Mouse (Mus musculus) stomach, embryonic 14.5 days (tissue): ENCODE measurements around the gene Rbp7. TPM values are rescaled to one million over a fixed set of nuclear protein-coding genes. Genes with fewer than 3 reads are reported as not detected.
"Not testable (repeated sequence)": the region's sequence is repeated elsewhere in the genome, so short reads cannot be mapped to it uniquely, and the experiment has no call there.

Experiments used
- ATAC-seq: fragments of 200-750 bp; cut with Nextera tagmentation; 2 replicates; pipeline ENCODE4 v1.8.0; 2017; ENCODE audit warnings: low read depth, moderate TSS enrichment; ENCODE audit not compliant: insufficient number of reproducible peaks, insufficient read depth, low FRiP score
- H3K27ac ChIP-seq: fragments of 300-500 bp; sonication (generic); 2 replicates; pipeline ENCODE4 v1.5.1; 2014; ENCODE audit warnings: mild to moderate bottlenecking, low read length, moderate library complexity, mixed read lengths
- H3K27me3 ChIP-seq: fragments of 300-500 bp; sonication (generic); 2 replicates; pipeline ENCODE4 v1.6.1; 2014; ENCODE audit warnings: low read length, control low read depth, mixed read lengths; ENCODE audit not compliant: control insufficient read depth, insufficient read depth
- H3K36me3 ChIP-seq: fragments of 300-500 bp; sonication (generic); 2 replicates; pipeline ENCODE4 v1.6.1; 2014; ENCODE audit warnings: mild to moderate bottlenecking, control low read depth, low read length, moderate library complexity, mixed read lengths; ENCODE audit not compliant: control insufficient read depth, insufficient read depth
- H3K4me1 ChIP-seq: fragments of 300-500 bp; sonication (generic); 2 replicates; pipeline ENCODE4 v1.6.1; 2014; ENCODE audit warnings: low read length, control low read depth, mixed read lengths; ENCODE audit not compliant: control insufficient read depth, insufficient read depth
- H3K4me2 ChIP-seq: fragments of 300-500 bp; sonication (generic); replicated peaks from 2 replicates; pipeline ENCODE4 v1.6.1; 2014; ENCODE audit warnings: low read depth, low read length, control low read depth
- H3K4me3 ChIP-seq: fragments of 300-500 bp; sonication (generic); 2 replicates; pipeline ENCODE4 v1.5.1; 2014; ENCODE audit warnings: low read depth, low read length, control low read depth
- H3K9ac ChIP-seq: fragments of 300-500 bp; sonication (generic); replicated peaks from 2 replicates; pipeline ENCODE4 v1.6.1; 2014; ENCODE audit warnings: low read depth, mild to moderate bottlenecking, control low read depth, low read length, moderate library complexity, mixed read lengths
- H3K9me3 ChIP-seq: fragments of 300-500 bp; sonication (generic); 2 replicates; pipeline ENCODE4 v1.6.1; 2016; ENCODE audit warnings: low read depth, low read length, control low read depth; ENCODE audit not compliant: control insufficient read depth
- WGBS: fragments of 180-500 bp; shearing (Covaris S2); extraction: QIAGEN DNeasy Blood & Tissue Kit; methylation state at CpG from one replicate; pipeline ENCODE4 v1.1.7; 2014; 5-methylcytosine and 5-hydroxymethylcytosine counted together
- polyA plus RNA-seq: library from polyadenylated mRNA; unstranded; fragments of >200 nt; fragmentation: Nextera tagmentation; extraction: Ambion mirVana; gene quantifications from 2 replicates; pipeline ENCODE4 v1.2.1, GENCODE M21; 2014

Rbp7 gene
- polyA plus RNA-seq, 1 experiment from 2014 or later = 1.9 TPM

DNA sequence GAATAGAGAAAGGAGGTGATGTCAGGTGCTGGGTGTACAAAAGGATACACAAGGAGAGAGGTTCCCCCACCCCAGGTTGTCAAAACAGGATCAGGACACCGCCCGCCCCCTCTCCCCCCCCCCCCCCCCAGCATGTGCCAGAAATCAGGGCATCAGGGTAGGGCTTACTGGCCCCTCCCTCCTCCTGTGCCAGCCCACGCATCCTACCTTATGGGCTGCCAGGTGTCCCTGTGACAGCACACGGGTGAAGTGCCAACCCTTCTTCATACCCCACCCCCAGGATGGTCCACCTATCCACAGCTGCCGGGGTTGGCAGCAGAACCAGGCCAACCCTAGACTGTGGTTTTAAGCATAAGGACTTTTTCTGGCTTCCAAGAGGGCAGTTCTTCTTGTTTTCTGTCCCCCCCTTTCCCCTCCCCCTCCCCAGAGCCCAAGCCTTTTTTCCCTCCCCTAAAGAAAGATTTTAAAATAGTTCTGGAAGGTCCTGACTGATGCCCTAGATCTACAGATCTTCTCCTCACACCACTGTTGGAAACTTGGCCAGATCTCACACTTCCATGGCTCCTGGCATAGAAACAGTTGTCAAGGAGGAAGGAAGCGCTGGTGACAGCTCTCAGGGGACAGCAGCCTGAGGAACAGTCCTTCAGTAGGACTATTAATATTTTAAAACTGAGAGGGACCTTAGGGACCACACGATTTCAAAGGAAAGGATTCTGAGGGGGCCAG is 7.0 kb upstream of the Rbp7 start:
- Histone ChIP-seq H3K36me3 (no peaks in the 10 kb centered on the region), H3K4me2 (no peak overlapping the region), H3K27me3 (no peaks in the 10 kb centered on the region), H3K9ac (no peak overlapping the region), H3K4me3 (no peak overlapping the region), H3K27ac (no peak overlapping the region), H3K4me1 (no peaks in the 10 kb centered on the region), H3K9me3 (no peaks in the 10 kb centered on the region)
- WGBS = 67% methylated on average over 7 of the region's 7 CpGs
- no peak for ATAC-seq

DNA sequence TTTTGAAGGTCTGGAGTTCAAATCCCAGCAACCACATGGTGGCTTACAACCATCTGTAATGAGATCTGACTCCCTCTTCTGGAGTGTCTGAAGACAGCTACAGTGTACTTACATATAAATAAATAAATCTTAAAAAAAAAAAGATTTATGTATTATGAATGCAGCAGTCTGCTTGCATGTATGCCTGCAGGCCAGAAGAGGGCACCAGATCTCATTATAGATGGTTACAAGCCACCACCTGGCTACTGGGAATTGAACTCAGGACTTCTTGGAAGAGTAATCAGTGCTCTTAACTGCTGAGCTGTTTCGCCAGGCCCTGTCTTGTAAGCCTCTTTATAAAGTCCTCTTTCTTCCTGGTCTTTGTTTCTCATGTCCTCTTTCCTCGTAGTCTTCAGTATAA is 5.7 kb upstream of the Rbp7 start:
- not testable (repeated sequence) for H3K4me3 ChIP-seq, ATAC-seq, H3K36me3 ChIP-seq, H3K9me3 ChIP-seq, H3K27ac ChIP-seq, H3K4me2 ChIP-seq, H3K27me3 ChIP-seq, H3K4me1 ChIP-seq, H3K9ac ChIP-seq
- 94% methylated on average over 2 of the region's 2 CpGs for WGBS

DNA sequence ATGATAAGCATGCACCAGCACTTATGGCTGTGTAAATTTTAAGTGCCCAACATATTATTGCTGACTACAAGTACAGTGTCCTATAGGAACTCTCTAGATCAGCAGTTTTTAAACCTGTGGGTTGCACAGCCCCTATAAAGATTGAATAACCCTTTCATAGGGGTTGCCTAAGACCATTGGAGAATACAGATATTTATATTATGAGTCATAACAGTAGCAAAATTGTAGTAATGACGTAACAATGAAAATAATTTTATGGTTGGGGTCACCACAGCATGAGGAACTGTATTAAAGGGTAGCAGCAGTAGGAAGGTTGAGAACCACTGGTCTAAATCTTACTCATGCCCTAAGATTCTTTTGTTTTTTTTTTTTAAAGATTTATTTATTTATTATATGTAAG is 4.6 kb upstream of the Rbp7 start:
- H3K9ac ChIP-seq = no peak overlapping the region
- no peaks in the 10 kb centered on the region for H3K27me3 ChIP-seq
- H3K27ac ChIP-seq = no peak overlapping the region
- no peak for ATAC-seq
- H3K9me3 ChIP-seq = no peaks in the 10 kb centered on the region
- H3K4me1 ChIP-seq = no peaks in the 10 kb centered on the region
- WGBS = 69% methylated on average over 1 of the region's 1 CpGs
- H3K4me3 ChIP-seq = no peak overlapping the region
- no peak overlapping the region for H3K4me2 ChIP-seq
- no peaks in the 10 kb centered on the region for H3K36me3 ChIP-seq

- Histone ChIP-seq H3K9ac (no peak overlapping the region), H3K27ac (no peak overlapping the region), H3K4me1 (no peaks in the 10 kb centered on the region), H3K27me3 (no peaks in the 10 kb centered on the region), H3K4me3 (no peak overlapping the region), H3K4me2 (no peak overlapping the region), H3K9me3 (no peaks in the 10 kb centered on the region), H3K36me3 (no peaks in the 10 kb centered on the region)
- 63% methylated on average over 5 of the region's 5 CpGs for WGBS
- no peak for ATAC-seq
Observed at GRCm38 (mm10) chr4:149458526-149458925, 3.7 kb upstream of the Rbp7 start.

DNA sequence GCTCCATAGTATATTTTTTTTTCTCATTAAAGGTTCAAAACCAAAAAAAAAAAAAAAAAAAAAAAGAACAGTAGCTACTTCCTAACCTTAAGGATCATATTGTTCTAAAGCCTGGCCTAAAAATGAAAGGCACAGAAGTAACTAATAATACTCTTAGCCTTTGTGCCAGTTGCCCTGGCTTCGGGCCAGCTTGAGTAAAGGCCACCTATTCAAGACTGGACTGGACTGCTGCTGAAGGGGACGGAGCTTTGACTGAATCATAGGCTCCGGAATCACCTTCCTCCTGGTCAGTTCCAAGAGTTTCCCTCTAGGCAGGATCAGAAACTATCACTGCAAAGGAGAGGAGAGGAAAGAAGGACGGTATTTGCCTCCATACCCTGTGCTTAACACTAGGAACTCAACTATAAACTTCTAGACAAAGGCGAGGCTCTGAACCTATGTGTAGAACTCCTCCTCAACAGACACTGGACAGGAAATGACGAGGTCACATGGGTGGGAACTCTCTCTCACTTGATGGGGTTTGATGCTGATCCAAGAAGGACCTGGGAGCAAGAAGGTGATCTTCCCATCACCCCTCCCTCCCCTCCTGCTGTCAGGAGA is 3.2 kb upstream of the Rbp7 start:
- H3K27ac ChIP-seq = no peak overlapping the region
- no peak overlapping the region for H3K4me2 ChIP-seq
- H3K9me3 ChIP-seq = no peaks in the 10 kb centered on the region
- H3K4me3 ChIP-seq = no peak overlapping the region
- WGBS = 78% methylated on average over 6 of the region's 6 CpGs
- ATAC-seq = no peak
- no peak overlapping the region for H3K9ac ChIP-seq
- no peaks in the 10 kb centered on the region for H3K27me3 ChIP-seq
- H3K36me3 ChIP-seq = no peaks in the 10 kb centered on the region
- no peaks in the 10 kb centered on the region for H3K4me1 ChIP-seq

- not testable (repeated sequence) for H3K27me3 ChIP-seq, H3K9ac ChIP-seq, H3K27ac ChIP-seq, H3K4me3 ChIP-seq, H3K9me3 ChIP-seq, ATAC-seq, H3K4me2 ChIP-seq, H3K36me3 ChIP-seq, H3K4me1 ChIP-seq
- WGBS = 86% methylated on average over 27 of the region's 27 CpGs
Observed at GRCm38 (mm10) chr4:149457163-149457562, 2.4 kb upstream of the Rbp7 start.

DNA sequence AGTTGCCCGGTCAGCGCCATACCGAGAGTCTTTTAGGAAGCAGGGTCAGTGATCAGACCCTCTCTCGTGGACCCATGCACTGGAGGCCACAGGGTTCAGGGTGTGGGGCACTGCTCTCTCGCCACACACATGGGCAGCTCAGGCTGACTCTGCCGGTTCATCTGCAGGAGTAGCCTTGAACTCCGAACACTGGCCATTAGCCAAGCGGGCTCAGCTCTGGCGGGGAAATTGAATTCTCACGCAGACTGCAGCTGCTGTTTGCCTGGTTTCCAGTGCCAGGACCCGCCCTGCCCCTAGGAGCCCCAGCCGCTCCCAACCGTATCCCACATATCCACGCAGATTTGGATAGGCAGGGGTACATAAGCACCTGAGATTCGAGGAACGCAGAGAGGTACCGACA is 515 bp downstream of the Rbp7 start:
- 81% methylated on average over 17 of the region's 17 CpGs for WGBS
- Histone ChIP-seq H3K4me3 (no peak overlapping the region), H3K4me2 (no peak overlapping the region), H3K27ac (no peak overlapping the region), H3K36me3 (no peaks in the 10 kb centered on the region), H3K4me1 (no peaks in the 10 kb centered on the region), H3K27me3 (no peaks in the 10 kb centered on the region), H3K9me3 (no peaks in the 10 kb centered on the region), H3K9ac (no peak overlapping the region)
- no peak for ATAC-seq

DNA sequence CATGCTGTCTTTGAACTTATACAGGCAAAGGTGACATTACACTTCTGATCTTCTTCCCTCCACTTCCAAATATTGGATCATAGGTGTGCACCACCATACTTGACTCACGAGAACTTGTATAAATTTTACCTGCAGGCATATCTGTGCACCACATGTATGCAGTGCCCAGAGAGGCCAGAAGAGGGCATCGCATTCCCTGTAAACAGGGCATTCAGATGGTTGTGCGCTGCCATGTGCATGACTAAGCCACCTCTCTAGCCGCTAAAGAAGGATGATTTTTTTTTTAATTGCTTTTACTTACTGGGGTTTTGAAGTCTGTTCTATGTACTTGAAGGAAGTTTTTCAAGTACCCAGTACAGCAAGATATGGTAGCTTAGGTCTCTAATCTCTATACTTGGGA is 1.1 kb downstream of the Rbp7 start:
- ATAC-seq = no peak
- no peaks in the 10 kb centered on the region for H3K4me1 ChIP-seq
- no peak overlapping the region for H3K27ac ChIP-seq
- H3K4me3 ChIP-seq = no peak overlapping the region
- H3K9me3 ChIP-seq = no peaks in the 10 kb centered on the region
- no peaks in the 10 kb centered on the region for H3K27me3 ChIP-seq
- no peaks in the 10 kb centered on the region for H3K36me3 ChIP-seq
- no peak overlapping the region for H3K4me2 ChIP-seq
- no peak overlapping the region for H3K9ac ChIP-seq
- 86% methylated on average over 4 of the region's 4 CpGs for WGBS

DNA sequence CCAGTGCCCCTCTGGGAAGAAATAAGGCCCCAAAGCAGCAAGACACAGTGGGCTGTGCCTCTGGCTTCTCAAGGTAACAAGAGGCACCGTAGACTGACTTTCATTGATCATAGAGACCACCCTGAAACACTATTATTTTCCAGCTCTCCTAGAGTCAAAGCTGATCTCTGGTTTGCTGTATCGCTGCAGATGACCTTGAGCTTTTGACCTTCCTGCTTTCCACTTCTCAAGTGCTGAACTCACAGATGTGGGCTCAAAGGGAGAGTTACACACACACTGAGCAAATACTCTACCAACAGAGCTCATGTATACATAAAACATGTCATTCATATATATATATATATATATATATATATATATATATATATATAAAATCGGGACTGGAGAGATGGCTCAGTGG is 4.1 kb downstream of the Rbp7 start:
- no peaks in the 10 kb centered on the region for H3K9me3 ChIP-seq
- 84% methylated on average over 3 of the region's 3 CpGs for WGBS

More for the DNA sequence above, 4.1 kb downstream of the Rbp7 start:
- Histone ChIP-seq H3K9ac (no peak overlapping the region), H3K27ac (no peak overlapping the region), H3K4me3 (no peak overlapping the region), H3K36me3 (no peaks in the 10 kb centered on the region), H3K4me2 (no peak overlapping the region), H3K27me3 (no peaks in the 10 kb centered on the region), H3K4me1 (peaks cover 2% of the 10 kb centered on the region; the same call in 1 of the 2 replicates)
- ATAC-seq = no peak
